Mouse (Mus musculus): ENCODE measurements at regions not wholly inside any gene's neighbourhood (a gene's known extent, or its start where the extent isn't known, plus 50 kb on each side); places are given as distances from the start of the nearest gene placed in this dataset.
"Not testable (repeated sequence)": the region's sequence is repeated elsewhere in the genome, so short reads cannot be mapped to it uniquely, and the experiment has no call there.

- peak; percentile 48 for DNase-seq
Measured at GRCm38 (mm10) chr5:77807726-77808125, 399.9 kb upstream of the Igfbp7 start.

DNA sequence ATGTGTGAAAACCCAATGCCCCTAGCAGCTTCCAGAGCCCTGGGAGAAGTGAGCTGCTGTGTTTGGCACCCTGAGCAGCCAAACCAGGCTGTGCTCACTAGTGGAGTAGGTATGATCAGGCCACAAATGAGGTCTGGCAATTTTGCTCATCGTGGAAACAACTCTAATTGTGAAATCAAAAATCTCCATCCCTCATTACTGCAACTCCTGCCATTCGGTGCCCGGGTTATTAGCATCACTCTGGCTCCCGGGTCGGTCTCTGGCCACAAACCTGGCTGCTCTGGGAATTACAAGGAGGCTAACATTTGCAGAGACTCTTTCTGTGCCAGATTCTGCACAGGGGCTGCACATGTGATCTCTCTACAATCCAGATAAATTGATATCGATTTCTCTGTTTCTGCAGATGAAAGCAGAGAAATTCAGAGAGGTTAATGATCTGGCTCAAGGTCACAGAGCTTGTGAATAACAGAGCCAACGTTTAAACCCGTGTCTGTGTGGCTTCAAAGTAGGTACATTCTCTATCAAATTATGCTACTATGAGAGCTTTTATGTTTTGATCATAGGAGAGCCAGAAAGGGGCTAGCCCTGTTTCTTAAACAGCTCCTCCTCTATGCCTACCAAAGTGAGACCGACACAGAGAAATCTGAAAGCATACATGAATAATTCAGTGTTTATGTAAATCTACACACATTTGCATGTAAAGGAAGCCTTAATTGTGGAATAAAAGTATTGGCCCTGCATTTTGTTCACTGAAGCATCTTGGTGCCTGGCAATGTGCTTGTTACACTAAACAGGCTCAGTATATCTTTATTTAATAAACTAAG lies 398.7 kb upstream of the Igfbp7 start:
- no peak for DNase-seq

DNA sequence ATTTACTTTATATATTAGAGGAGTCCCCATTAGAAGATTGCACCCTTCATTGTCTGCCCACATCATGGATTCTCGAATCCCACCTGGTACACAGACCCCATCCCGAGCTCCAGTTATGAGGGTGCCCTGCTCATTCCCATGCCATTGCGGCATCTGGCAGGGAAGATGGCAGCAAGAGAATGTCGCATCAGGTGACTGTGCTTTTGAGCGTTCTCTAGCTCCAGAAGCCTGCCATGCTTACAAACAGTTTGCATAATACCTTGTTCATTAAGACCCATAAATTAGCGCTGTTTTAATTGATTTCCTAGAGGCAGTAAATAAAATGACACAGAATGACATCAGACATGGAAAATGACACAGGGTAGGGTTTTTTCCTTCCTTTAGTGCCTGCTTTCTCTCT lies 398.0 kb upstream of the Igfbp7 start:
- no peak for DNase-seq

- DNase-seq = no peak
Measured at GRCm38 (mm10) chr5:77805303-77805702, 397.5 kb upstream of the Igfbp7 start.

- no peak for DNase-seq
Measured at GRCm38 (mm10) chr5:77804113-77804512, 396.3 kb upstream of the Igfbp7 start.

DNA sequence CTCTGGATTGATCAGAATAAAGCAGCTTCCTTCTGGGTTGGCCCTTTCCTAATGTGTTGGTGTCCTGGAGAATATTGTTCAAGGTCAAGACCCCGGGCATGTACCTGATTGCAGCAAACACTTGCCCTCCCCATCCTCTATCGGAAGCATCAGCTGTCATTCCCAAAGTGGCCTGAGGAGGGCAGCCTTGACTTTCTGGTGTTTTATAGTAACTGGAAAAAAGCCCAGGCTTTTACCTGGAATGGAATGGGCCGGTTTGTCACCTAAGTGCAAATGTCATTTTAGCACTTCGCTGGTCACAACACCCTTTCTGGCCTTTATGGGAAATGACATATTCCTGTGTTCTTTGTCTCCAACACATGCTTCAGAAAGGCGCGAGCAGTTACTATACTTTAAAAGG lies 395.7 kb upstream of the Igfbp7 start:
- peak; percentile 55 for DNase-seq

- DNase-seq = no peak
Measured at GRCm38 (mm10) chr5:77796960-77797359, 389.1 kb upstream of the Igfbp7 start.

- no peak for DNase-seq
Measured at GRCm38 (mm10) chr5:77795766-77796165, 387.9 kb upstream of the Igfbp7 start.

GRCm38 (mm10) chr5:77783953-77784352 lies 376.1 kb upstream of the Igfbp7 start:
- no peak for DNase-seq

DNA sequence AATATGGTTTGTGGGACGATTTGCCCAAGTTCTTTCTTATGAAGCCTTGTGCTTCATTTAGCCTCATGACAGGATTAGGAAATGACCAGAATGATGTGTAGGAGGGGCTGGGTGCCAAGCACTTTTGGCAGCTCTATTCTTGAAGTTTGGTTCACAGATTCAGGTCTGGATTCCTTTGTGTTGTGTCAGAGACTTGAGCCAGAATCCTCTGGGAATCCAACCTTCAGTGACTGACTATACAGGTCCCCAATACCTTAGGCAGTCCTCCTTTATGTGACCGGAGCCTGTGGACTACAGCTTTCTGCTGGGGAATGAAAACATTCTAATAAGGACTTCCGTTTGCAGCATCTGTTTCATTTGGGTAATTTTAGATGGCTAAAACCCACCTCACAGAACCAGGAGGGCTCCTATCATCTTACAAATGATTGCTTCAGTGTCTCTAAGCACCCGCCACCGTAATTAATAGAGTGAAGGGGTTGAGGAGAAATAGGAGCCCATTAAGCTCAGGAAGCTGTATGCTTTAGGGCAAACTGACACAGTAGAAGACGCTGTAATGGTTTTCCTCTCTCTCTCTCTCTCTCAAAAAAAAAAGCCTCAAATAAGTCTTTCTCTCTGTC lies 354.7 kb upstream of the Igfbp7 start:
- no peak for DNase-seq

DNA sequence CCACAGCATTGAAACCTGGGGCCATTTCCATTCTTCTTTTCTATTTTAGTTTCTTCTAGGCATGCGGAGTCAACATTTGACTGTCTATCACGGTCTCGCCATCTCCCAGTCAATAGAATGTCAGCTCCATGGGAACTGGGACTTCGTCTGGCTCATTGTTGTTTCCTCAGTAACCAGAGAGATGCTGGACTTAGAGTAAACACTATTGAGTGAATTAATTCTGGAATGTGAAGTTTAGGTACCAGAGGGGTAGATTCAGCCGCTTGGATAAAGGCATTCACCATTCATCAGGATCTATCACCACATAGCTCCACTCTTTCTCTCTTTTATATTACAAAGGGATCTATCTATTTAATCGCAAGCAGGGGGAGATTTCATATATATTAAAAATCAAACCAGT lies 354.2 kb upstream of the Igfbp7 start:
- DNase-seq = no peak

DNA sequence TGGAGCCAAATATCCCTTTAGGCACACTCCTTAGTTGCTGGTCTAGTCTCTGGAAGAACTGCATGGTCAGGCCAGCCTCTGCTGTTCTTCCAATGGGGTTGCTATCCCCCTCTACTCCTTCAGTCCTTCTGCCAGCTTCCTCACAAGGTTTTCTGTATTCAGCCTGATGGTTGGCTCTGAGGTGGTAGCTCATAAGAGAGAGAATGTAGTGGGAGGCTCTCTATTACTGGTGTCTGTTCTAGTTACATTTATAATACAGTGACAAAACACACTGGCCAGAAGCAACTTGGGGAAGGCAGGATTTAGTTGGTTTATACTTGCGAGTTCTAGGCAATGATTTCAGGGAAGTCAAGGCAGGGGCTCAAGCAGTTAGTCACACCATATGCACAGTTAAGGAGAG lies 341.1 kb upstream of the Igfbp7 start:
- DNase-seq = no peak

- DNase-seq = no peak
Measured at GRCm38 (mm10) chr5:77746604-77747003, 338.8 kb upstream of the Igfbp7 start.

DNA sequence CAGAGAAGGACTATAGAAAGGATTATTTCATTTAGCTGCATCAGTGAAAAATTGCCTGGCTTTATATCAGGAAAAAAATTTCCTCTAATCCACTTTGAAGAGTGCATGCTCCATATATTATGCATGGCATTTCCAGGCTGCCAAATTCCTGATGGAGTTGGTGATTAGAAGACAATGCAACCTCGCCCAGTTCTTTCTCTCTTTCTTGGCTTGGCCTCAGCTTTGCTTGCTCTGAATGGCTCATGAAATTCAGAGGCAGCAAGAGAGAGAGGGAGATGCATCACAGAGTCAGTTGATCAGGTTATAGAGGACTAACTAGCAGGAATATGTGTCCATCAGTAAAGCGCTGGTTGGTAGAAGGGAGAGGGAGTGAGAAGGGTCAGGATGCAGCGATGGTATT lies 335.6 kb upstream of the Igfbp7 start:
- DNase-seq = no peak

DNA sequence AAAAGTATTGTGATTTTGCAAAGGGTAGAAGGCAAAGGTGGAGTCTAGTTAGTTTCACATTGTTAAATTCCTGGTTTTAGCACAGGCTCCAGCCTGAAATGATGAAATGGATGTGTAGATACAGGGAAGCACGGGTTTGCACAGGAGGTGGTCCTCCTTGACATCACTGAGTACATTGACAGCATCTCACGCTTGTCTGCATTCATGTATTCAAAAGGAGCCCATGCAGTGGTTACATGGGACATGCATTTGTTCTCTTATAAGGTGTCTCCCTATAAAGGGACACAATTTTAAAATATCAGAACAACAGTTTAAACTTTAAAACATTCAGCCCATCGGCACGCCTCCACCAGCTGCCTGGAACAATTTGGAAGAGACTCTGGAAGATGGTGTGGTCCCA lies 322.4 kb upstream of the Igfbp7 start:
- DNase-seq = not testable (repeated sequence)

DNA sequence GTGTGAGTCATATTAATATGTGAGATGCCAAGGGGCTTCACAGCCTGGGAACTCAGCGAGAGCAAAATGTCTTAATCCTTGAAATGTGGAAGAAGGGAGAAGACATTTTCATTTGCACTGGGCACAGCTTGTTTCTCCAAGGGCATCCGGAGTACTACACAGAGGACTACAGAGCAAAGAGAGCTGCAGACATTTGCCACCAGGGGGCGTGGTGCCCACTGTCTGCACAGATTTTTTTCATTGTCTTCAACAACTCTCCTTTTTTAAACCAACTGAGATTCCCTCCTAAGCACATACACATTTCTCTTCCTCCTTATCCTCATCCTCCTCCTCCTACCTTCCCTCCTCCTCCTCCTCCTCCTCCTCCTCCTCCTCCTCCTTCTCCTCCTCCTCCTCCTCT lies 273.8 kb upstream of the Igfbp7 start:
- no peak for DNase-seq

GRCm38 (mm10) chr5:77672073-77672924 lies 264.5 kb upstream of the Igfbp7 start:
- no peak for DNase-seq

DNA sequence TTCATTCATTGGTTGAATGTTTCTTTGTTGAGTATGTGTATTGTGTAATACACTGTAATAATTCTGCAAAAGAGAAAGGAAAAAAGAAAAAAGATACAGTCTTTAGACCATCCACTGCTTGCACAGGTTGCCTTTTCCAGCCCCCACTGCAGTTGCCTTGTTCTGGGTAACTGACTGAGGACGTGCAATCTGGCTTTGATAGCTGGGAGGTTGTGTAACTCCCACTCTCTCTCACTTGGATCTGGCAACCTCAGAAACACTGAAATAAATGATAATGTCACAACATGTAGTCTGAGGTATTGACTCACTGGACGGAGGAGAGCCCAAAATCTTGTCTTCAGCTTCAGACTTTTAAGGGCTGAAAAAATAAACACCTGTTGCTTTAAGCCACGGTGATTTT lies 255.3 kb upstream of the Igfbp7 start:
- DNase-seq = peak; percentile 8

DNA sequence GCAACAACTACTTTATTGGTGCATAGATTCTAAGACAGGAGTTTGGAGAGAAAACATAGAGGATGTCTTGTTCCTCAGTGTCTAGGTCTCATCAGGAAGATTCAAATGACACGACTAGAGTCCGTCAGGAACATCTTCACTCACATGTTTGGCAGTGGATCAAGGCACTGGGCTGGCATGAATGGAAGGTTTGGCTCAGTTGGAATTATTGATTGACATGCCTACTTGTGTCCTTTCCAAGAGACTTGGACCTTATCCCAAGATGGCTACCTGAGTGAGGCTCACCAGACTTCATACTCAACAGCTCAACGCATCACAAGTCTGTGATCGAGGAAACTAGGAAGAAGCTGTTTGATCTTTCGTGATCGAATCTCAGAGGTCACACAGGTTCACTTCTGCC lies 251.2 kb upstream of the Igfbp7 start:
- DNase-seq = no peak

GRCm38 (mm10) chr5:77644651-77645050 lies 236.8 kb upstream of the Igfbp7 start:
- DNase-seq = no peak

GRCm38 (mm10) chr5:77620402-77620801 lies 212.6 kb upstream of the Igfbp7 start:
- no peak for DNase-seq

DNA sequence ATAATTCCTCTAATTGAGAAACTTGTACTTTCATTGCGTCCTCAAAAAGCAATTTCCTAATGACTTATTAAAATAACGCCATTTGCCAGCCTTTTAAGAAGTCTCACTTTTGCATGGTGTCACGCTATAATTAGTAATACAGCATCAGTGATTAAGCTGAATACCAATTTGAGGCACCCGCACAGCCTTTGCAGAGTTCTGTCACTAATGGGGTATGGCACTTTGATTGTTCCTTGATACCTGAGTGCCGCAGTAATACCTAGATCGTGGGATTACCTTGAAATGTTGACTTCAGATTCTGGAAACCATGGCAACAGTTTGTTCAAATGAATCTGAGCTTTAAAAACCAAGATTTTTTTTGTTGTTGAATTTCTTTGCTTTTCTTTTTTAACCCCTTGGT lies 202.7 kb upstream of the Igfbp7 start:
- no peak for DNase-seq

DNA sequence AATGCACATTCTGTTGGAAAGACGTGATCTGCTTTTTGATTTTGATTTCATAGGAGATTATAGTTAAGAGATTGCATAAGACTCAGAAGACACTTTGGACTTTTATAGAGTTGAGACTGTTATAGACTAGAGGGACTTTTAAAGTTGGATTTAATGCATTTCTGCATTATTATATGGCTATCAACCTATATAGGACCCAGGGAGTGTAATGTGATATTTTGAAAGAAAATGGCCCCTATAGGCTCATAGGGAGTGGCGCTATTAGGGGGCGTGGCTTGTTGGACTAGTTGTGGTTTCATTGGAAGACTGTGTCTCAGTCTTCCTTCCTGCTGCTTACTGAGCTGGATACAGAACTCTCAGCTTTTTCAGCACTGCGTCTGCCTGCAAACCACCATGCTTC lies 186.9 kb upstream of the Igfbp7 start:
- no peak for DNase-seq

DNA sequence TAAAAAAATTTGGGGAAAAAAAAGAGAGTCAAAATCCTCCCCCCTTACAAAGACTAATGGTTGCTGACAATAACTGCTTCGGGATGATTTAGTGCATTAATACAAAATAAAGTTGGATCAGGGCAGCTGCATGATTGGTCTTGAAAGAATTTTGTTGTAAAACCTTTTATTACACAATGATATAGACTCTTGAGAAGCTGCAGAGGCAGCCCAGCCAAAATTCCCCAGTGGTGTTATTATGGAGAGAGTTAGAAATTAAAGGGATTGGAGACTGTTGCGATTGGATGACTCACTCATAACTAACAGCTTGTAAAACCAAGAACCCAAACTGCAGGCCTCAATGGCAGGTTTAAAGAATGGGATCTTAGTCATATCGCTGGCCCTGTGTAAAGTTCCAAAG lies 181.4 kb upstream of the Igfbp7 start:
- no peak for DNase-seq

Data from right cerebral cortex, postnatal 25 days (tissue).